Mouse (Mus musculus): ENCODE results near the gene Mrpl36. TPM values are rescaled to one million over a fixed set of nuclear protein-coding genes. Genes with fewer than 3 reads are reported as not detected.

Mrpl36 gene
- polyA plus RNA-seq, 1 experiment = 94.7 TPM

DNA sequence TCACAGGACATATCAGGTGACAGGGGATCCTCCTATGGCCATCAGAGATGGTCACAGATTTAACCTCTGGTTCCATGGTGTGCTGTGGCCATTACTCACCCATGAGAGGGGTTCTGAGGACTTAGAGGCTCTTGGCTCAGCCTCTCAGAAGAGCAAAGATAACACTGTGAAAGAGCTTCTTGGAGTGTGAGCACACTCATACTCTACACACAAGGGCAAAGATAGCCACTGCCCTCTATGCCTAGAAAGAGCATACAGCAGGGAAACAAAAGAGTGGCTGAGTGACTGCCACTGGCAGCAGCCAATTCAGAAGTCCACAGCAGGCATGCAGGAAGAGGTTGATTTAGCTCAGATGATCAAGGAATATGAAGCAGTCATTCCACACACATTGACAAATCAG lies 24.2 kb downstream of the Mrpl36 start:
- no peaks in the 10 kb centered on the region for H3K79me2 ChIP-seq (ENCODE audit: control insufficient read depth, insufficient read depth)
- TF ChIP-seq FOSL1 (IDR thresholded peaks at IDR 0.05; ENCODE audit: insufficient read depth, low read length, poor library complexity, severe bottlenecking) (no peak), CEBPB (IDR thresholded peaks at IDR 0.05; ENCODE audit: low read depth) (no peak), MYOD1 (IDR thresholded peaks at IDR 0.05; ENCODE audit: control insufficient read depth, insufficient read length, low read depth) (no peak), MYOG (IDR thresholded peaks at IDR 0.05; ENCODE audit: control insufficient read depth, extremely low read depth, insufficient read length) (no peak), CTCF (IDR thresholded peaks at IDR 0.05; ENCODE audit: control insufficient read depth, insufficient read depth, insufficient read length) (no peak), USF1 (IDR thresholded peaks at IDR 0.05; ENCODE audit: low read depth) (no peak), MAX (IDR thresholded peaks at IDR 0.05) (no peak)
- H3ac ChIP-seq (ENCODE audit: control insufficient read depth, insufficient read length, low read depth) = no peak overlapping the region
- H3K4me3 ChIP-seq (ENCODE audit: insufficient read depth, poor library complexity, severe bottlenecking) = no peak overlapping the region
- no peaks in the 10 kb centered on the region for H3K36me3 ChIP-seq (ENCODE audit: control insufficient read depth, insufficient read depth)
- H3K27me3 ChIP-seq (ENCODE audit: control insufficient read depth, insufficient read depth, insufficient read length) = peaks cover 14% of the 10 kb centered on the region
- H3K79me3 ChIP-seq (ENCODE audit: low read depth) = no peaks in the 10 kb centered on the region

DNA sequence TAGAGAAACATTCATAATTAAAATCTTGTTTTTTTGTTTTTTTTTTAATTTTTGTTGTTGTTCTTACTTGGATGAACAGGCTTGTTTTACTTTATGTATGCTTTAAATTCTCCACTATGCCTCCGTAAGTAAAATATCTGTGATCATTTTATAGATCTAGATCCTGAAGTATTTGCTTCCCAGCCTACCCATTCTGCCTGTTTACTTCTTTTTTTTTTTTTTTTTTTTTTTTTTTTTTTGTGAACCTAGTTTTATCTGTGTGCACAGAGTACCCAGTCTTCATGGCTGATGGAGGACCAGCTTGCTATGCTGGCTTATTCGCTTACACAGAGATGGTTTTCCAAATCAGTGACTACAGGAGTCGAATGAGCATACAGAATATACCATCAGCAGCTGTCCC lies 28.8 kb downstream of the Mrpl36 start:
- no peaks in the 10 kb centered on the region for H3K79me3 ChIP-seq (ENCODE audit: low read depth)
- no peaks in the 10 kb centered on the region for H3K36me3 ChIP-seq (ENCODE audit: control insufficient read depth, insufficient read depth)
- no peak for TF ChIP-seq MAX (IDR thresholded peaks at IDR 0.05)
- TF ChIP-seq CTCF (IDR thresholded peaks at IDR 0.05; ENCODE audit: control insufficient read depth, insufficient read depth, insufficient read length) = no peak
- TF ChIP-seq MYOG (IDR thresholded peaks at IDR 0.05; ENCODE audit: control insufficient read depth, extremely low read depth, insufficient read length) = no peak
- no peak for TF ChIP-seq USF1 (IDR thresholded peaks at IDR 0.05; ENCODE audit: low read depth)
- TF ChIP-seq MYOD1 (IDR thresholded peaks at IDR 0.05; ENCODE audit: control insufficient read depth, insufficient read length, low read depth) = no peak
- no peak for TF ChIP-seq FOSL1 (IDR thresholded peaks at IDR 0.05; ENCODE audit: insufficient read depth, low read length, poor library complexity, severe bottlenecking)
- TF ChIP-seq CEBPB (IDR thresholded peaks at IDR 0.05; ENCODE audit: low read depth) = no peak
- no peak overlapping the region for H3ac ChIP-seq (ENCODE audit: control insufficient read depth, insufficient read length, low read depth)
- H3K27me3 ChIP-seq (ENCODE audit: control insufficient read depth, insufficient read depth, insufficient read length) = peaks cover 17% of the 10 kb centered on the region
- no peaks in the 10 kb centered on the region for H3K79me2 ChIP-seq (ENCODE audit: control insufficient read depth, insufficient read depth)
- no peak overlapping the region for H3K4me3 ChIP-seq (ENCODE audit: insufficient read depth, poor library complexity, severe bottlenecking)

- H3ac ChIP-seq (ENCODE audit: control insufficient read depth, insufficient read length, low read depth) = no peak overlapping the region
- no peaks in the 10 kb centered on the region for H3K36me3 ChIP-seq (ENCODE audit: control insufficient read depth, insufficient read depth)
- no peaks in the 10 kb centered on the region for H3K79me2 ChIP-seq (ENCODE audit: control insufficient read depth, insufficient read depth)
- TF ChIP-seq FOSL1 (IDR thresholded peaks at IDR 0.05; ENCODE audit: insufficient read depth, low read length, poor library complexity, severe bottlenecking) (no peak), MYOG (IDR thresholded peaks at IDR 0.05; ENCODE audit: control insufficient read depth, extremely low read depth, insufficient read length) (no peak), CTCF (IDR thresholded peaks at IDR 0.05; ENCODE audit: control insufficient read depth, insufficient read depth, insufficient read length) (no peak), MAX (IDR thresholded peaks at IDR 0.05) (no peak), MYOD1 (IDR thresholded peaks at IDR 0.05; ENCODE audit: control insufficient read depth, insufficient read length, low read depth) (no peak), CEBPB (IDR thresholded peaks at IDR 0.05; ENCODE audit: low read depth) (no peak), USF1 (IDR thresholded peaks at IDR 0.05; ENCODE audit: low read depth) (no peak)
- peaks cover 6% of the 10 kb centered on the region for H3K27me3 ChIP-seq (ENCODE audit: control insufficient read depth, insufficient read depth, insufficient read length)
- no peak overlapping the region for H3K4me3 ChIP-seq (ENCODE audit: insufficient read depth, poor library complexity, severe bottlenecking)
- no peaks in the 10 kb centered on the region for H3K79me3 ChIP-seq (ENCODE audit: low read depth)
These were observed 45.1 kb downstream of the Mrpl36 start for GRCm38 (mm10) chr13:73373367-73373766.

GRCm38 (mm10) chr13:73374612-73375011 lies 46.3 kb downstream of the Mrpl36 start:
- no peaks in the 10 kb centered on the region for H3K79me2 ChIP-seq (ENCODE audit: control insufficient read depth, insufficient read depth)
- H3K4me3 ChIP-seq (ENCODE audit: insufficient read depth, poor library complexity, severe bottlenecking) = no peak overlapping the region
- no peaks in the 10 kb centered on the region for H3K79me3 ChIP-seq (ENCODE audit: low read depth)
- TF ChIP-seq CTCF (IDR thresholded peaks at IDR 0.05; ENCODE audit: control insufficient read depth, insufficient read depth, insufficient read length) (no peak), MYOG (IDR thresholded peaks at IDR 0.05; ENCODE audit: control insufficient read depth, extremely low read depth, insufficient read length) (no peak), USF1 (IDR thresholded peaks at IDR 0.05; ENCODE audit: low read depth) (no peak)
- H3K36me3 ChIP-seq (ENCODE audit: control insufficient read depth, insufficient read depth) = no peaks in the 10 kb centered on the region
- H3K27me3 ChIP-seq (ENCODE audit: control insufficient read depth, insufficient read depth, insufficient read length) = peaks cover 6% of the 10 kb centered on the region
- no peak overlapping the region for H3ac ChIP-seq (ENCODE audit: control insufficient read depth, insufficient read length, low read depth)

DNA sequence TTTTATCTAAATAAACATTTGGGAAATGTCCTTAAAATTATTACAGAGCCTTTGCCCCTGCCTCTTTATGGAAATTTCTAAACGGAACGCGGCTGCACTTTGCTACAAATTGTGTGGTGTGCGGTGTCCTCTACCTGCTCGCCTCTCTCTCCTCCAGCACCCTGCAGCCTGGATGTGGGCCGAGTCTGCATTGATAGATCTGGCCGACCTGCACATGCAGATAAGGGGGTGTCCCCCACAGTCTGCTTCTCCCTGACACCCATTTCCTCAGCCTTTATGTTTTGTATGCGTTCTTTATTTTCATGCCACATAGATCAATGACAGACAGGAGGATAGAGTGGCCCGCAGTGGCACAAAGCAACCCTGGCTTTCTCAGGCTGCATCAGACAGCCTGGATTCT lies 49.3 kb downstream of the Mrpl36 start:
- Histone ChIP-seq H3K4me3 (ENCODE audit: insufficient read depth, poor library complexity, severe bottlenecking) (no peak overlapping the region), H3ac (ENCODE audit: control insufficient read depth, insufficient read length, low read depth) (no peak overlapping the region), H3K79me3 (ENCODE audit: low read depth) (no peaks in the 10 kb centered on the region), H3K79me2 (ENCODE audit: control insufficient read depth, insufficient read depth) (no peaks in the 10 kb centered on the region), H3K27me3 (ENCODE audit: control insufficient read depth, insufficient read depth, insufficient read length) (peaks cover 6% of the 10 kb centered on the region), H3K36me3 (ENCODE audit: control insufficient read depth, insufficient read depth) (no peaks in the 10 kb centered on the region)
- TF ChIP-seq USF1 (IDR thresholded peaks at IDR 0.05; ENCODE audit: low read depth) = no peak
- no peak for TF ChIP-seq FOSL1 (IDR thresholded peaks at IDR 0.05; ENCODE audit: insufficient read depth, low read length, poor library complexity, severe bottlenecking)
- TF ChIP-seq MYOG (IDR thresholded peaks at IDR 0.05; ENCODE audit: control insufficient read depth, extremely low read depth, insufficient read length) = no peak
- TF ChIP-seq MYOD1 (IDR thresholded peaks at IDR 0.05; ENCODE audit: control insufficient read depth, insufficient read length, low read depth) = no peak
- TF ChIP-seq CEBPB (IDR thresholded peaks at IDR 0.05; ENCODE audit: low read depth) = no peak
- TF ChIP-seq CTCF (IDR thresholded peaks at IDR 0.05; ENCODE audit: control insufficient read depth, insufficient read depth, insufficient read length) = no peak
- TF ChIP-seq MAX (IDR thresholded peaks at IDR 0.05) = no peak

Other genes starting within 250 kb of the Mrpl36 start
- not detected for gene Irx4, start 68.0 kb upstream of the Mrpl36 start, polyA plus RNA-seq (2012; fragmentation: generic; extraction: Trizol)
- gene Ndufs6, start within 50 bp of the Mrpl36 start, polyA plus RNA-seq (2012; fragmentation: generic; extraction: Trizol) = 288 TPM
- 22.5 TPM for gene Lpcat1, start 138.7 kb downstream of the Mrpl36 start, polyA plus RNA-seq (2012; fragmentation: generic; extraction: Trizol)
- gene Slc6a3, start 208.2 kb downstream of the Mrpl36 start, polyA plus RNA-seq (2012; fragmentation: generic; extraction: Trizol) = not detected